Mouse (Mus musculus) lung, adult 2 months (tissue): ENCODE measurements around the gene Hint1.

Source experiments
- CTCF ChIP-seq: fragments of 200-500 bp; IDR thresholded peaks from 2 replicates; pipeline ENCODE4 v1.5.1; 2011; ENCODE audit warnings: mild to moderate bottlenecking, low read length, control low read depth; ENCODE audit not compliant: insufficient read depth
- POLR2A ChIP-seq: fragments of 200-500 bp; IDR thresholded peaks from 2 replicates; pipeline ENCODE4 v1.6.1; 2011; ENCODE audit warnings: low read depth, mild to moderate bottlenecking, control low read depth, low read length, borderline replicate concordance; ENCODE audit errors: extremely low read depth

GRCm38 (mm10) chr11:54879434-54879833 lies 13.3 kb downstream of the Hint1 start:
- TF ChIP-seq POLR2A (no peak), CTCF (peak; percentile 48; the same call in 1 of the 2 replicates)
